Mouse (Mus musculus): ENCODE measurements at regions not wholly inside any gene's neighbourhood (a gene's known extent, or its start where the extent isn't known, plus 50 kb on each side); places are given as distances from the start of the nearest gene placed in this dataset.

GRCm38 (mm10) chr12:25444355-25444754, 347.4 kb upstream of the Id2 start:
- DNase-seq: no peak

GRCm38 (mm10) chr12:25439029-25439551, 342.1 kb upstream of the Id2 start:
- DNase-seq: no peak

- DNase-seq: no peak
Measured at GRCm38 (mm10) chr12:25438217-25439028, 341.5 kb upstream of the Id2 start.

- DNase-seq: no peak
Measured at GRCm38 (mm10) chr12:25437556-25437955, 340.6 kb upstream of the Id2 start.

GRCm38 (mm10) chr12:25436220-25436911, 339.4 kb upstream of the Id2 start:
- DNase-seq: no peak

- DNase-seq: peak; percentile 77
Measured at GRCm38 (mm10) chr12:25432796-25433195, 335.9 kb upstream of the Id2 start.

- no peak for DNase-seq
Measured at GRCm38 (mm10) chr12:25430911-25431310, 334.0 kb upstream of the Id2 start.

- no peak for DNase-seq
Measured at GRCm38 (mm10) chr12:25427911-25428642, 331.1 kb upstream of the Id2 start.

- no peak for DNase-seq
Measured at GRCm38 (mm10) chr12:25417336-25417735, 320.4 kb upstream of the Id2 start.

- DNase-seq: no peak
Measured at GRCm38 (mm10) chr12:25416571-25416970, 319.6 kb upstream of the Id2 start.

- no peak for DNase-seq
Measured at GRCm38 (mm10) chr12:25415641-25416040, 318.7 kb upstream of the Id2 start.

GRCm38 (mm10) chr12:25415232-25415631, 318.3 kb upstream of the Id2 start:
- DNase-seq: peak; percentile 39

GRCm38 (mm10) chr12:25407301-25407700, 310.4 kb upstream of the Id2 start:
- DNase-seq: no peak

GRCm38 (mm10) chr12:25400326-25400725, 303.4 kb upstream of the Id2 start:
- no peak for DNase-seq

- DNase-seq: no peak
Measured at GRCm38 (mm10) chr12:25398726-25399125, 301.8 kb upstream of the Id2 start.

- DNase-seq: no peak
Measured at GRCm38 (mm10) chr12:25394326-25394725, 297.4 kb upstream of the Id2 start.

- DNase-seq: no peak
Measured at GRCm38 (mm10) chr12:25393501-25393900, 296.6 kb upstream of the Id2 start.

GRCm38 (mm10) chr12:25389202-25389601, 292.3 kb upstream of the Id2 start:
- DNase-seq: no peak

- no peak for DNase-seq
Measured at GRCm38 (mm10) chr12:25387791-25388280, 290.9 kb upstream of the Id2 start.

GRCm38 (mm10) chr12:25382961-25383360, 286.0 kb upstream of the Id2 start:
- no peak for DNase-seq

GRCm38 (mm10) chr12:25382475-25382874, 285.5 kb upstream of the Id2 start:
- DNase-seq: no peak

GRCm38 (mm10) chr12:25381619-25382018, 284.7 kb upstream of the Id2 start:
- DNase-seq: peak; percentile 92

GRCm38 (mm10) chr12:25379996-25380395, 283.1 kb upstream of the Id2 start:
- no peak for DNase-seq

All from adrenal gland, adult 8-10 months (tissue).